Mouse (Mus musculus) adrenal gland, postnatal 0 days (tissue): Measurements from ENCODE around the gene Esam. TPM values are rescaled to one million over a fixed set of nuclear protein-coding genes. Genes with fewer than 3 reads are reported as not detected.

Experiments used
- polyA plus RNA-seq: library from polyadenylated mRNA; unstranded; fragments of >200 nt; fragmentation: Nextera tagmentation; extraction: Ambion mirVana; gene quantifications from 2 replicates; pipeline ENCODE4 v1.2.1, GENCODE M21; 2015

The Esam gene
- 23.6 and 44.6 TPM in 2 replicates for polyA plus RNA-seq

GRCm38 (mm10) chr9:37527396-37528224 is at the start of gene Esam:
Esam (plus strand) TSS chr9:37528078.

GRCm38 (mm10) chr9:37488611-37489396 is 39.1 kb upstream of the Esam start, which contains the start of gene Msantd2:
Msantd2 (plus strand) TSS chr9:37489319.

GRCm38 (mm10) chr9:37539170-37540025 is 11.5 kb downstream of the Esam start, which contains the start of gene Vsig2:
Vsig2 (plus strand) TSS chr9:37539255.

GRCm38 (mm10) chr9:37552536-37553293 is 24.8 kb downstream of the Esam start, which contains the start of gene Nrgn:
Nrgn (minus strand) TSS chr9:37552904.

GRCm38 (mm10) chr9:37554838-37555748 is 27.2 kb downstream of the Esam start, which contains the start of gene Siae:
Siae (plus strand) TSS chr9:37555698.

Other genes with a start within 250 kb of the Esam start
- 2.6 and 3.5 TPM in 2 replicates for gene Ccdc15, start 179.6 kb upstream of the Esam start, polyA plus RNA-seq
- gene Hepacam, start 160.7 kb upstream of the Esam start, polyA plus RNA-seq, result 0.16 and 0.39 TPM in 2 replicates
- 4.3 and 11.5 TPM in 2 replicates for gene Robo4, start 126.2 kb upstream of the Esam start, polyA plus RNA-seq
- 0.07 TPM in 1 of 2 replicates, not detected in the other for gene Robo3, start 94.8 kb upstream of the Esam start, polyA plus RNA-seq
- 10.8 and 11.0 TPM in 2 replicates for gene Msantd2, start 38.8 kb upstream of the Esam start, polyA plus RNA-seq
- gene Vsig2, start 11.2 kb downstream of the Esam start, polyA plus RNA-seq, result 0.92 and 3.2 TPM in 2 replicates
- gene Nrgn, start 24.8 kb downstream of the Esam start, polyA plus RNA-seq, result 2.0 and 3.4 TPM in 2 replicates
- 12.8 and 18.8 TPM in 2 replicates for gene Siae, start 27.6 kb downstream of the Esam start, polyA plus RNA-seq
- gene Spa17, start 85.6 kb downstream of the Esam start, polyA plus RNA-seq, result 11.5 and 18.5 TPM in 2 replicates
- gene Tbrg1, start 129.2 kb downstream of the Esam start, polyA plus RNA-seq, result 123 and 129 TPM in 2 replicates
- gene Panx3, start 141.2 kb downstream of the Esam start, polyA plus RNA-seq, result 0.11 TPM in 1 of 2 replicates, not detected in the other
- gene Olfr160, start 188.2 kb downstream of the Esam start, polyA plus RNA-seq, result not detected in 2 replicates
- not detected in 2 replicates for gene Olfr874, start 217.0 kb downstream of the Esam start, polyA plus RNA-seq
- not detected in 2 replicates for gene Olfr875, start 243.8 kb downstream of the Esam start, polyA plus RNA-seq